Mouse (Mus musculus) megakaryocyte, embryonic 14.5 days (primary cell): ENCODE data around the gene Fbxw7. TPM values are rescaled to one million over a fixed set of nuclear protein-coding genes. Genes with fewer than 3 reads are reported as not detected.

Experiments
- H3K27me3 ChIP-seq: replicated peaks from 2 replicates; pipeline ENCODE3; 2012; ENCODE audit warnings: inconsistent platforms
- H3K36me3 ChIP-seq: replicated peaks from 2 replicates; pipeline ENCODE3; 2012; ENCODE audit warnings: low read length, inconsistent platforms, mixed read lengths
- H3K4me1 ChIP-seq: 2 replicates; pipeline ENCODE4 v1.6.1; 2012; ENCODE audit warnings: inconsistent platforms
- H3K4me3 ChIP-seq: replicated peaks from 2 replicates; pipeline ENCODE3; 2012; ENCODE audit warnings: moderate library complexity, mild to moderate bottlenecking, inconsistent platforms
- H3K9me3 ChIP-seq: 2 replicates; pipeline ENCODE4 v1.6.1; 2012; ENCODE audit warnings: inconsistent platforms
- FLI1 ChIP-seq: IDR thresholded peaks from 2 replicates; pipeline ENCODE4 v1.6.1; 2012; ENCODE audit warnings: low read length, inconsistent platforms, mixed read lengths
- GATA1 ChIP-seq: IDR thresholded peaks from 3 replicates; pipeline ENCODE4 v1.6.1; 2012; ENCODE audit warnings: mixed read lengths, low read length, inconsistent platforms, borderline replicate concordance
- polyA plus RNA-seq: library from polyadenylated mRNA; stranded (reverse); fragments of >175 nt; gene quantifications from 2 replicates; pipeline ENCODE4 v1.2.3, GENCODE M21; 2012; ENCODE audit warnings: low replicate concordance; ENCODE audit not compliant: insufficient read depth

Fbxw7 gene
- polyA plus RNA-seq, 1 experiment, result 2.7 TPM

- peaks cover 47% of the 10 kb centered on the region for H3K4me1 ChIP-seq
- no peaks in the 10 kb centered on the region for H3K27me3 ChIP-seq
- H3K4me3 ChIP-seq, result no peak overlapping the region
- H3K9me3 ChIP-seq, result no peaks in the 10 kb centered on the region
- peaks cover 32% of the 10 kb centered on the region for H3K36me3 ChIP-seq
- TF ChIP-seq GATA1 (no peak), FLI1 (no peak)
Observed at GRCm38 (mm10) chr3:84870126-84870525, 55.1 kb downstream of the Fbxw7 start.

- H3K27me3 ChIP-seq, result no peaks in the 10 kb centered on the region
- peaks cover 25% of the 10 kb centered on the region; the same call in 1 of the 2 replicates for H3K4me1 ChIP-seq
- no peak overlapping the region for H3K4me3 ChIP-seq
- no peaks in the 10 kb centered on the region for H3K9me3 ChIP-seq
- H3K36me3 ChIP-seq, result peaks cover 18% of the 10 kb centered on the region
- TF ChIP-seq GATA1 (no peak), FLI1 (no peak)
Observed at GRCm38 (mm10) chr3:84875306-84875705, 60.2 kb downstream of the Fbxw7 start.

GRCm38 (mm10) chr3:84876211-84876610, 61.1 kb downstream of the Fbxw7 start:
- TF ChIP-seq GATA1 (no peak), FLI1 (no peak)
- no peak overlapping the region for H3K4me3 ChIP-seq
- no peaks in the 10 kb centered on the region for H3K27me3 ChIP-seq
- H3K9me3 ChIP-seq, result no peaks in the 10 kb centered on the region
- H3K4me1 ChIP-seq, result peaks cover 23% of the 10 kb centered on the region; the same call in 1 of the 2 replicates
- peaks cover 20% of the 10 kb centered on the region for H3K36me3 ChIP-seq

GRCm38 (mm10) chr3:84883817-84884483, 68.9 kb downstream of the Fbxw7 start:
- Histone ChIP-seq H3K4me3 (peak overlapping the region; percentile 29), H3K36me3 (peaks cover 21% of the 10 kb centered on the region), H3K27me3 (no peaks in the 10 kb centered on the region), H3K4me1 (peaks cover 20% of the 10 kb centered on the region), H3K9me3 (no peaks in the 10 kb centered on the region)
- TF ChIP-seq FLI1 (no peak), GATA1 (no peak)

- Histone ChIP-seq H3K9me3 (peaks cover 4% of the 10 kb centered on the region; the same call in 1 of the 2 replicates), H3K27me3 (no peaks in the 10 kb centered on the region), H3K36me3 (peaks cover 30% of the 10 kb centered on the region), H3K4me1 (peaks cover 15% of the 10 kb centered on the region), H3K4me3 (no peak overlapping the region)
- TF ChIP-seq FLI1 (no peak), GATA1 (no peak)
Observed at GRCm38 (mm10) chr3:84889648-84890047, 74.6 kb downstream of the Fbxw7 start.

- TF ChIP-seq GATA1 (no peak), FLI1 (no peak)
- Histone ChIP-seq H3K4me3 (no peak overlapping the region), H3K9me3 (peaks cover 4% of the 10 kb centered on the region; the same call in 1 of the 2 replicates), H3K36me3 (peaks cover 37% of the 10 kb centered on the region), H3K4me1 (peaks cover 12% of the 10 kb centered on the region), H3K27me3 (no peaks in the 10 kb centered on the region)
Observed at GRCm38 (mm10) chr3:84890983-84891382, 75.9 kb downstream of the Fbxw7 start.

- peaks cover 3% of the 10 kb centered on the region; the same call in 1 of the 2 replicates for H3K4me1 ChIP-seq
- TF ChIP-seq FLI1 (no peak), GATA1 (no peak)
- no peak overlapping the region for H3K4me3 ChIP-seq
- peaks cover 4% of the 10 kb centered on the region; the same call in 1 of the 2 replicates for H3K9me3 ChIP-seq
- H3K27me3 ChIP-seq, result no peaks in the 10 kb centered on the region
- peaks cover 37% of the 10 kb centered on the region for H3K36me3 ChIP-seq
Observed at GRCm38 (mm10) chr3:84897952-84898351, 82.9 kb downstream of the Fbxw7 start.

GRCm38 (mm10) chr3:84906528-84906927, 91.5 kb downstream of the Fbxw7 start:
- Histone ChIP-seq H3K27me3 (no peaks in the 10 kb centered on the region), H3K9me3 (no peaks in the 10 kb centered on the region), H3K4me3 (no peak overlapping the region), H3K4me1 (peaks cover 2% of the 10 kb centered on the region; the same call in 1 of the 2 replicates), H3K36me3 (peaks cover 36% of the 10 kb centered on the region)
- TF ChIP-seq FLI1, result no peak

- TF ChIP-seq GATA1, result no peak
- no peak for TF ChIP-seq FLI1
- no peaks in the 10 kb centered on the region for H3K9me3 ChIP-seq
- H3K4me3 ChIP-seq, result no peak overlapping the region
- peaks cover 22% of the 10 kb centered on the region for H3K4me1 ChIP-seq
- peaks cover 16% of the 10 kb centered on the region for H3K36me3 ChIP-seq
- no peaks in the 10 kb centered on the region for H3K27me3 ChIP-seq
Observed at GRCm38 (mm10) chr3:84914284-84914683, 99.2 kb downstream of the Fbxw7 start.

- Histone ChIP-seq H3K36me3 (peaks cover 3% of the 10 kb centered on the region), H3K27me3 (no peaks in the 10 kb centered on the region), H3K4me3 (no peak overlapping the region), H3K4me1 (peaks cover 33% of the 10 kb centered on the region), H3K9me3 (no peaks in the 10 kb centered on the region)
- TF ChIP-seq GATA1 (no peak), FLI1 (no peak)
Observed at GRCm38 (mm10) chr3:84917903-84918679, 103.0 kb downstream of the Fbxw7 start.
